In the genomic region with DNA sequence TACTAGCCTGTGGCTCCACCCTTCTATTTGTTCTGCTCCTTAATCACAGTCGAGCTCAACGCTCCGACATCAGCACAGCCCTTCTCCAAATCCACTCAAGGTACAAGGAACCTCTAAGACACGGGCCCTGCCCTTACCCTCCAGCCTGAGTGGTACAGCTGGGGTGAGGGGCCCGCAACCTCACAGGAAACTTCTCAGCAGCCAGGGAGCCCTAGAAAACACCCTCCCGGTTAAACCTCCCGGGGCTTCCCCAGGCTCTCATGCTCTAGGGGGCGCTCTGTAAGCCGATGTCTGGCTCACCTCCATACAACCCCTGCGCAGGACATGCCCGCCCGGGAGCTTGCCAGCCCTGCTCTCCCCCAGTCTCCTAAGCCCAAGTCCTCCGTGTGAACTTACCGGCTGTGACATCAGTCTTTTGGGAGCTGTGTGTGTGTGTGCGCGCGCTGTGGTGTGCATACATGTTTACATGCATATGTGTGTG, we compare ENCODE assay signal across 11 mouse cellular contexts. TPM values are rescaled to one million over a fixed set of nuclear protein-coding genes. Genes with fewer than 3 reads are reported as not detected.
DNase-seq lines count a peak whose midpoint lies in the region; ATAC-seq lines count a peak whose summit lies in the region.
"Had no signal": no experiment of that assay in that cellular context is flagged by ENCODE, and none has a peak within 500 bp of the region (broad histone marks: within the 10 kb centered on the region; RNA-seq: fewer than 3 reads in every experiment).

No protein-coding gene starts in this region.

- no peaks in the 10 kb centered on the region for H3K36me3 ChIP-seq in lung, embryonic 16.5 days (ENCODE audit: control insufficient read depth, insufficient read depth, low read length)

- no peaks in the 10 kb centered on the region for H3K4me1 ChIP-seq in lung, embryonic 16.5 days (replicated peaks; ENCODE audit: control insufficient read depth, insufficient read depth, low read length)

- peak overlapping the region; percentile 11; the same call in 1 of the 2 replicates for H3K4me2 ChIP-seq in lung, embryonic 16.5 days (ENCODE audit: low read depth, low read length)

- 16% methylated on average over 17 of the region's 17 CpGs for WGBS in lung, embryonic 16.5 days

- peak; percentile 58; the same call in 1 of the 2 replicates for ATAC-seq in lung, embryonic 16.5 days (ENCODE audit: low read depth)

- no peak overlapping the region for H3K9ac ChIP-seq in lung, embryonic 16.5 days (ENCODE audit: low read length)

- peaks cover 20% of the 10 kb centered on the region for H3K27me3 ChIP-seq in lung, embryonic 16.5 days (ENCODE audit: control insufficient read depth, insufficient read depth, low read depth, low read length)

- H3K4me3 ChIP-seq in lung, embryonic 16.5 days (ENCODE audit: low read length), result no peak overlapping the region
- H3K4me3 ChIP-seq: erythroblast, embryonic 14.5 days had no signal

- DNase-seq in cerebellum, adult 18-20 months, result peak; percentile 51 to 57
- no peak for DNase-seq in cerebellum, adult 11 months
- peak; percentile 40 for DNase-seq in thymus, postnatal 4 days
- no peak for DNase-seq in thymus, postnatal 0 days (ENCODE audit: low spot score)
- no peak for DNase-seq in spleen, adult 18-20 months
- DNase-seq in heart, postnatal 25 days (ENCODE audit: low spot score), result no peak
- no peak for DNase-seq in ovary, postnatal 10 days (ENCODE audit: low spot score)

- no peaks in the 10 kb centered on the region for H3K9me3 ChIP-seq in lung, embryonic 16.5 days (ENCODE audit: control insufficient read depth, low read length)

- intact Hi-C loops in heart, postnatal 25 days (cut with DNase I), result loop anchor here (1.0 to 5.0 kb wide), 3 partner anchors 93 to 557 kb away; a partner anchor contains a TSS

- H3K27ac ChIP-seq in lung, embryonic 16.5 days (ENCODE audit: low read length), result no peak overlapping the region

RNA-seq across cellular contexts. Expression of a gene that starts 9.6 kb away (rescaled TPM):
- polyA plus RNA-seq in thymus, postnatal 0 days (2015; fragmentation: Nextera tagmentation; extraction: Ambion mirVana), result 0.34 and 0.49 TPM in 2 replicates
- 0.57 and 1.3 TPM in 2 replicates for polyA plus RNA-seq in lung, embryonic 16.5 days (2015; fragmentation: Nextera tagmentation; extraction: Ambion mirVana)
- not detected for total RNA-seq in heart, postnatal 25 days (2021)
- total RNA-seq: liver, adult 2 months had no signal
- polyA plus RNA-seq: erythroblast, embryonic 14.5 days; liver, adult 2 months had no signal

RNA-seq across cellular contexts. Expression of a gene that starts 30.8 kb away (rescaled TPM):
- polyA plus RNA-seq in thymus, postnatal 0 days (2015; fragmentation: Nextera tagmentation; extraction: Ambion mirVana), result 0.22 and 0.30 TPM in 2 replicates
- polyA plus RNA-seq in lung, embryonic 16.5 days (2015; fragmentation: Nextera tagmentation; extraction: Ambion mirVana), result 0.98 and 1.7 TPM in 2 replicates
- not detected for total RNA-seq in heart, postnatal 25 days (2021)
- total RNA-seq: liver, adult 2 months had no signal
- polyA plus RNA-seq: erythroblast, embryonic 14.5 days; liver, adult 2 months had no signal

RNA-seq across cellular contexts. Expression of a gene that starts 48.2 kb away (rescaled TPM):
- polyA plus RNA-seq in thymus, postnatal 0 days (2015; fragmentation: Nextera tagmentation; extraction: Ambion mirVana), result 0.07 and 0.09 TPM in 2 replicates
- not detected in 2 replicates for polyA plus RNA-seq in lung, embryonic 16.5 days (2015; fragmentation: Nextera tagmentation; extraction: Ambion mirVana)
- not detected for total RNA-seq in heart, postnatal 25 days (2021)
- polyA plus RNA-seq: erythroblast, embryonic 14.5 days; testis, adult 2 months had no signal

Comparison
In these comparisons a context has a peak if more than half of its experiments do, and no peak if none do; other contexts are left out.
1. DNase-seq: peak in cerebellum, adult 18-20 months (2 of 2) and thymus, postnatal 4 days (single experiment); none in cerebellum, adult 11 months (single experiment), thymus, postnatal 0 days (single experiment), spleen, adult 18-20 months (0 of 2), heart, postnatal 25 days (single experiment) and ovary, postnatal 10 days (single experiment).